Mouse (Mus musculus): ENCODE measurements around the gene Miga1. TPM values are rescaled to one million over a fixed set of nuclear protein-coding genes. Genes with fewer than 3 reads are reported as not detected.
"Not testable (repeated sequence)": the region's sequence is repeated elsewhere in the genome, so short reads cannot be mapped to it uniquely, and the experiment has no call there.

Gene Miga1
- total RNA-seq, 2 experiments from 2014 or later = 2.1 to 2.3 TPM

- ATAC-seq (replicated peaks; ENCODE audit: low FRiP score, poor library complexity, severe bottlenecking) = no peak
Observed at GRCm38 (mm10) chr3:152332545-152333300, 7.5 kb downstream of the Miga1 start.

GRCm38 (mm10) chr3:152332104-152332503 lies 8.1 kb downstream of the Miga1 start:
- ATAC-seq (replicated peaks; ENCODE audit: low FRiP score, poor library complexity, severe bottlenecking) = no peak

GRCm38 (mm10) chr3:152321765-152322547 lies 18.3 kb downstream of the Miga1 start:
- ATAC-seq (replicated peaks; ENCODE audit: low FRiP score, poor library complexity, severe bottlenecking) = no peak

- ATAC-seq (replicated peaks; ENCODE audit: low FRiP score, poor library complexity, severe bottlenecking) = no peak
Observed at GRCm38 (mm10) chr3:152320972-152321645, 19.1 kb downstream of the Miga1 start.

GRCm38 (mm10) chr3:152316447-152317173 lies 23.6 kb downstream of the Miga1 start:
- not testable (repeated sequence) for ATAC-seq (replicated peaks; ENCODE audit: low FRiP score, poor library complexity, severe bottlenecking)

- peak; percentile 90 for ATAC-seq (replicated peaks; ENCODE audit: low FRiP score, poor library complexity, severe bottlenecking)
Observed at GRCm38 (mm10) chr3:152315613-152316012, 24.6 kb downstream of the Miga1 start.

GRCm38 (mm10) chr3:152314666-152315065 lies 25.5 kb downstream of the Miga1 start:
- peak; percentile 49; the same call in 1 of the 2 replicates for ATAC-seq (replicated peaks; ENCODE audit: low FRiP score, poor library complexity, severe bottlenecking)

- ATAC-seq (replicated peaks; ENCODE audit: low FRiP score, poor library complexity, severe bottlenecking) = no peak
Observed at GRCm38 (mm10) chr3:152309250-152309645, 31.0 kb downstream of the Miga1 start.

- 0 out of 2 replicates have a peak, but pooled peaks have one; percentile 19 for ATAC-seq (replicated peaks; ENCODE audit: low FRiP score, poor library complexity, severe bottlenecking)
Observed at GRCm38 (mm10) chr3:152308485-152309249, 31.5 kb downstream of the Miga1 start.

GRCm38 (mm10) chr3:152305971-152306370 lies 34.2 kb downstream of the Miga1 start:
- no peak for ATAC-seq (replicated peaks; ENCODE audit: low FRiP score, poor library complexity, severe bottlenecking)

GRCm38 (mm10) chr3:152305080-152305479 lies 35.1 kb downstream of the Miga1 start:
- ATAC-seq (replicated peaks; ENCODE audit: low FRiP score, poor library complexity, severe bottlenecking) = no peak

- no peak for ATAC-seq (replicated peaks; ENCODE audit: low FRiP score, poor library complexity, severe bottlenecking)
Observed at GRCm38 (mm10) chr3:152304093-152304815, 36.0 kb downstream of the Miga1 start.

GRCm38 (mm10) chr3:152302991-152303390 lies 37.2 kb downstream of the Miga1 start:
- ATAC-seq (replicated peaks; ENCODE audit: low FRiP score, poor library complexity, severe bottlenecking) = no peak

- ATAC-seq (replicated peaks; ENCODE audit: low FRiP score, poor library complexity, severe bottlenecking) = no peak
Observed at GRCm38 (mm10) chr3:152300376-152301337, 39.5 kb downstream of the Miga1 start.

GRCm38 (mm10) chr3:152295896-152296295 lies 44.3 kb downstream of the Miga1 start:
- ATAC-seq (replicated peaks; ENCODE audit: low FRiP score, poor library complexity, severe bottlenecking) = no peak

- ATAC-seq (replicated peaks; ENCODE audit: low FRiP score, poor library complexity, severe bottlenecking) = no peak
Observed at GRCm38 (mm10) chr3:152294400-152294799, 45.8 kb downstream of the Miga1 start.

GRCm38 (mm10) chr3:152293530-152294181 lies 46.6 kb downstream of the Miga1 start:
- ATAC-seq (replicated peaks; ENCODE audit: low FRiP score, poor library complexity, severe bottlenecking) = no peak
